Mouse (Mus musculus): Measurements from ENCODE around the gene Kirrel3.

Kirrel3 gene

GRCm38 (mm10) chr9:34953420-34953819 is 467.7 kb downstream of the Kirrel3 start:
- no peak for DNase-seq (ENCODE audit: low read depth)

- DNase-seq (ENCODE audit: low read depth) = no peak
Measured at GRCm38 (mm10) chr9:34954212-34954611, 468.5 kb downstream of the Kirrel3 start.

GRCm38 (mm10) chr9:34956512-34956911 is 470.8 kb downstream of the Kirrel3 start:
- no peak for DNase-seq (ENCODE audit: low read depth)

GRCm38 (mm10) chr9:34957691-34958090 is 472.0 kb downstream of the Kirrel3 start:
- DNase-seq (ENCODE audit: low read depth) = no peak

GRCm38 (mm10) chr9:34958183-34958830 is 472.6 kb downstream of the Kirrel3 start:
- DNase-seq (ENCODE audit: low read depth) = no peak

GRCm38 (mm10) chr9:34960736-34961135 is 475.0 kb downstream of the Kirrel3 start:
- no peak for DNase-seq (ENCODE audit: low read depth)

GRCm38 (mm10) chr9:34961171-34961570 is 475.5 kb downstream of the Kirrel3 start:
- DNase-seq (ENCODE audit: low read depth) = no peak

- no peak for DNase-seq (ENCODE audit: low read depth)
Measured at GRCm38 (mm10) chr9:34962251-34962650, 476.6 kb downstream of the Kirrel3 start.

- DNase-seq (ENCODE audit: low read depth) = no peak
Measured at GRCm38 (mm10) chr9:34963593-34963992, 477.9 kb downstream of the Kirrel3 start.

- no peak for DNase-seq (ENCODE audit: low read depth)
Measured at GRCm38 (mm10) chr9:34964172-34965040, 478.7 kb downstream of the Kirrel3 start.

GRCm38 (mm10) chr9:34965041-34965415 is 479.3 kb downstream of the Kirrel3 start:
- no peak for DNase-seq (ENCODE audit: low read depth)

GRCm38 (mm10) chr9:34967772-34968171 is 482.1 kb downstream of the Kirrel3 start:
- DNase-seq (ENCODE audit: low read depth) = no peak

GRCm38 (mm10) chr9:34969881-34970490 is 484.3 kb downstream of the Kirrel3 start:
- no peak for DNase-seq (ENCODE audit: low read depth)

GRCm38 (mm10) chr9:34974326-34974725 is 488.6 kb downstream of the Kirrel3 start:
- DNase-seq (ENCODE audit: low read depth) = no peak

- DNase-seq (ENCODE audit: low read depth) = no peak
Measured at GRCm38 (mm10) chr9:34975245-34975644, 489.6 kb downstream of the Kirrel3 start.

- no peak for DNase-seq (ENCODE audit: low read depth)
Measured at GRCm38 (mm10) chr9:34976596-34977462, 491.1 kb downstream of the Kirrel3 start.

- no peak for DNase-seq (ENCODE audit: low read depth)
Measured at GRCm38 (mm10) chr9:34977700-34978099, 492.0 kb downstream of the Kirrel3 start.

- no peak for DNase-seq (ENCODE audit: low read depth)
Measured at GRCm38 (mm10) chr9:34978229-34978628, 492.5 kb downstream of the Kirrel3 start.

- DNase-seq (ENCODE audit: low read depth) = no peak
Measured at GRCm38 (mm10) chr9:34980516-34981265, 495.0 kb downstream of the Kirrel3 start.

GRCm38 (mm10) chr9:34983513-34984462 is 498.1 kb downstream of the Kirrel3 start:
- DNase-seq (ENCODE audit: low read depth) = no peak

All from fibroblast of lung, adult 2 months (primary cell).